Mouse (Mus musculus) limb, embryonic 10.5 days (tissue): Measurements from ENCODE around the gene Xpo5. TPM values are rescaled to one million over a fixed set of nuclear protein-coding genes. Genes with fewer than 3 reads are reported as not detected.

ENCODE experiments used
- DNase-seq: peaks from one replicate; pipeline ENCODE4 v3.0.0-alpha.2; 2017; ENCODE audit warnings: low spot score
- H3K27ac ChIP-seq: fragments of 300-500 bp; sonication (generic); 2 replicates; pipeline ENCODE4 v1.5.1; 2016; ENCODE audit warnings: mild to moderate bottlenecking
- H3K27me3 ChIP-seq: fragments of 300-500 bp; sonication (generic); 2 replicates; pipeline ENCODE4 v1.6.1; 2016; ENCODE audit warnings: low read depth, mild to moderate bottlenecking; ENCODE audit not compliant: poor library complexity, severe bottlenecking
- H3K36me3 ChIP-seq: fragments of 300-500 bp; sonication (generic); 2 replicates; pipeline ENCODE4 v1.6.1; 2016; ENCODE audit warnings: mild to moderate bottlenecking, moderate library complexity
- H3K4me1 ChIP-seq: fragments of 300-500 bp; sonication (generic); 2 replicates; pipeline ENCODE4 v1.6.1; 2016
- H3K4me3 ChIP-seq: fragments of 300-500 bp; sonication (generic); 2 replicates; pipeline ENCODE4 v1.5.1; 2016; ENCODE audit warnings: mild to moderate bottlenecking, moderate library complexity
- H3K9me3 ChIP-seq: fragments of 300-500 bp; sonication (generic); replicated peaks from 2 replicates; pipeline ENCODE4 v1.6.1; 2016; ENCODE audit warnings: mild to moderate bottlenecking
- WGBS: fragments of 180-500 bp; shearing (Covaris S2); methylation state at CpG from one replicate; pipeline ENCODE4 v1.1.7; 2016; 5-methylcytosine and 5-hydroxymethylcytosine counted together
- polyA plus RNA-seq: library from polyadenylated mRNA; unstranded; fragments of >200 nt; fragmentation: Nextera tagmentation; extraction: Ambion mirVana; gene quantifications from 2 replicates; pipeline ENCODE4 v1.2.1, GENCODE M21; 2016

Xpo5 gene
- 72.7 and 78.5 TPM in 2 replicates for polyA plus RNA-seq

DNA sequence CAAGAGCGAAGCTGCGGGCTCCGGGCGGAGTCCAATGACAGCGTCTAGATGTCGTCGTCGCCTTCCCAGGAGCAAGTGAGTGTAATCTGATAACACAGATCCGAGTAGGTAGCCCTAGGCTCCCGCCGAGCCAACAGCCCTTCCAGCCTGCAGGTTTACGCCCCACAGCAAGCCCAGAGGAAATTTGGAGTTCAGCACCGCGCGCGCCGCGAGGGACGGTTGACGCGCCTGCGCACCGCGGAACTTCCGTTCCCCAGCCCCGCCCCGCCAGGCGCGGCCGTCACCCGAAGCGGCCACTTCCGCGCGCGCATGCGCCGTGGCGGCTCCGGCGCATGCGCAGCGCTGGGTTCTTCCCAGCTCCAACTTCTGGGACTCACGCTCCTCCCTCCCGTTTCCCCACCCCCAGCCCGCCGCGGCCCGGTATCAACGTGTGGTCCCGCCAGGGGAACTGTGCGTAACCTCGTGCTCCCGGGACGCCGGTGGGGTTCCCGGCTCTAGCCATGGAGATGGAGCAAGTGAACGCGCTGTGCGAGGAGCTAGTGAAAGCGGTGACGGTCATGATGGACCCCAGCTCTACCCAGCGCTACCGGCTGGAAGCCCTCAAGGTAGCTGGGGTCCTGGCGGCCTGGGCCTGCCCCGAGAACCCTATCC is at the start of gene Xpo5, which contains the start of gene Polh:
TSS of gene Xpo5 (plus strand) at position 362 of the 651 bp plus-strand sequence.
TSS of gene Polh (minus strand) at position 225 of the 651 bp plus-strand sequence.
- H3K27me3 ChIP-seq = no peaks in the 10 kb centered on the region
- H3K36me3 ChIP-seq = peaks cover 63% of the 10 kb centered on the region
- DNase-seq = peak; percentile 96
- H3K4me3 ChIP-seq = peak within 1 kb of the TSS; percentile 95
- H3K27ac ChIP-seq = peak within 1 kb of the TSS; percentile 91
- WGBS = under 1% methylated on average over 66 of the region's 66 CpGs
- H3K4me1 ChIP-seq = peaks cover 20% of the 10 kb centered on the region
- H3K9me3 ChIP-seq = no peaks in the 10 kb centered on the region

DNA sequence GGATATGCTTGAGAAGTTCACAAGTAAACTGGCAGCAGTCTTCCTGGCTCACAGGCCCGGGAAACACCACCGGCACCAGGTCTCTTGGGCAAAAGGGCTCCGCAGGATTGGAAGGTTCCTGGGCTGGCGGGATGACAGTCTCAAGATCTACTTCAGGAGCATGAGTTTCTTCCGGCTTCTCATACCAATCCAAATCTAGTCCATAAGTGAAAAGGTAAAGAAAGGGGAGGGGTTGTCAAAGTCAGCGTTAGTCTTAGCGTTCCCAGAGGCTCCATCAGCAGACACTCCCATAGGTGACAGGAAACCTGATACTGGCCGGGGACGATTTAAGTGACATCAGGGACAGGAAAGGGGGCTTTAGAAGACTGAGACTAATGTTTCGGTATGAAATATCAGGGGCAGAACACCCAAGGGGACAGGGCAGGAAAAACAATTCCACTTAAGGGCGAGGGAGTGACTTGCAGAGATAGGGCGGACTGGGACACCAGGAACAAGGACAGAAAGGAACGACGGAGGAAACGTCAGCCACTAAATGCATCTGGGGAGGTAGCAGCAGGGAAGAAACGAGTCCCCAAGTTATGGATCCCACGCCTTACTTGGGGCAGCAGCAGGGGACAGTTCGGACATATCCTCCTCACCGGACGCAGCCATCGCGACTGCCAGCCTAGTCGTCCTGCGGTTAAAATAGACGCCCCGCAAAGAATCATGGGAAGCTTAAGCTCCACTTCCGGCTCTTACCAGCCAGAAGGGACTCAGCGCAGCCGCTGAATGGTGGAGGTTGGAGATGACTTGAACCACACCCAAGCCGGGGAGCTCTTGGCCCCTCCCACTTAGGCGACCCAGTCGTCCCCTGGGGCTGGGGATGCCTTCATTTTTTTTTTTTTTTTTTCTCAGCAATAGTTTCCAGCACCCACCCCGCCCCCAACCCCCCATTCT is 49.5 kb upstream of the Xpo5 start, which contains the start of gene Mad2l1bp:
TSS of gene Mad2l1bp (minus strand) at position 707 of the 936 bp plus-strand sequence.
- peak within 1 kb of the TSS; percentile 88 for H3K27ac ChIP-seq

DNA sequence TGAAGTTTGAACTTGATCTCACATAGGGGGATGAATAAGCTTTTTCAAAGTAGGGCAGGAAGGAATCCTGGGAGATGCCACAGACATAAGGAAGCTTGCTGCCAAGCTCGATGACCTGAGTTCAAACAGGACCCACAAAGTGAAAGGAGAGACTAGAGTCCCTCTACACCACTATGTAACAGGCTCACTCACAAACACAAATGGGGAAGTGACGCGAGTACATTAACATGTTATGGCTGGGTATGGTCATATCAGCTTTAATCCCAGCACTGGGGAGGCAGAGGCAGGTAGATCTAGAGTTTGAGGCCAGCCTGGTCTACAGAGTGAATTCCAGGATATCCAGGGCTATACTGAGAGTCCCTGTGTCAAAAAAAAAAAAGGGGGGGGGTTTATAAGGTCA is 48.2 kb upstream of the Xpo5 start:
- Histone ChIP-seq H3K4me1 (peaks cover 10% of the 10 kb centered on the region), H3K4me3 (no peak overlapping the region), H3K27ac (no peak overlapping the region), H3K27me3 (no peaks in the 10 kb centered on the region), H3K9me3 (no peaks in the 10 kb centered on the region), H3K36me3 (peaks cover 12% of the 10 kb centered on the region)
- no peak for DNase-seq
- 97% methylated on average over 3 of the region's 3 CpGs for WGBS

More for the DNA sequence above, 49.5 kb upstream of the Xpo5 start, which contains the start of gene Mad2l1bp:
- H3K9me3 ChIP-seq = no peaks in the 10 kb centered on the region
- 9% methylated on average over 33 of the region's 33 CpGs for WGBS
- peaks cover 24% of the 10 kb centered on the region for H3K36me3 ChIP-seq
- DNase-seq = peak; percentile 81
- peaks cover 10% of the 10 kb centered on the region for H3K4me1 ChIP-seq
- peak within 1 kb of the TSS; percentile 75 for H3K4me3 ChIP-seq
- H3K27me3 ChIP-seq = no peaks in the 10 kb centered on the region

DNA sequence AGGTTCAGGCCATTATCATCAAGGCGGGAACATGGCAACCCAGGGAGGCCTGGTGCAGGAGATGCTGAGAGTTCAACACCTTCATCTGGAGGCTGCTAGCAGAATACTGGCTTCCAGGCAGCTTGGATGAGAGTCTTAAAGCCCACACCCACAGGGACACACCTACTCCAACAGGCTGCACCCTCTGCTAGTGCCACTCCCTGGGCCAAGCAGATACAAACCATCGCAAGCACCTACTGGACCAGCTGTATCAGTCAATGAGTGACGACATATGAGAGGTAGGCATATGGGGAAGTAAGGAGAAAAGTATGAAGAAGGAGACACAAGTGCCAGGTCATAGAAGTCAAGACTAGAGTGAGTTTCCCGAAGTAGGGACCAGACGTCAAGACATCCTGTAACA is 45.9 kb upstream of the Xpo5 start:
- H3K9me3 ChIP-seq = no peaks in the 10 kb centered on the region
- no peak overlapping the region for H3K27ac ChIP-seq
- WGBS = 86% methylated on average over 5 of the region's 5 CpGs
- DNase-seq = no peak
- H3K36me3 ChIP-seq = peaks cover 2% of the 10 kb centered on the region
- no peak overlapping the region for H3K4me3 ChIP-seq
- H3K4me1 ChIP-seq = peaks cover 19% of the 10 kb centered on the region
- H3K27me3 ChIP-seq = no peaks in the 10 kb centered on the region

DNA sequence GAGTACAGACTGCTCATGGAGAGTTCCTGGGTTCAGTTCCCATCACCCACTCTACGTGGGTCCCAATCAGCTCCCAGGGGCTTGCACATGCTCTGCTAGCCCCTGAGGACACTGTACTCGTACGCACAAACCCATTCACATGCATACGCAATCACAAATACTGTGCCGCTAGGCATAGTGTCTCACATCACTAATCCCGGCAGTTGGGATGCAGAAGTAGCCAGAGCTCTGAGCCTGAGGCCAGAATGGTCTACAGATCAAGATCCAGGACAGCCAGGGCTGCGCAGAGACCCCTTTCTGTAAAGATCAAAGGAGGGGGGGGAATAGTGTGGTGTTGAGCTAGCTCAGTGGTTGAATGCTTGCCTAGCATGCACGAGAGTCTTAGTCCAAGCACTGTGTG is 45.5 kb upstream of the Xpo5 start:
- no peaks in the 10 kb centered on the region for H3K27me3 ChIP-seq
- H3K4me3 ChIP-seq = no peak overlapping the region
- no peaks in the 10 kb centered on the region for H3K36me3 ChIP-seq
- no peak for DNase-seq
- H3K9me3 ChIP-seq = no peaks in the 10 kb centered on the region
- H3K27ac ChIP-seq = no peak overlapping the region
- H3K4me1 ChIP-seq = peaks cover 23% of the 10 kb centered on the region
- 88% methylated on average over 8 of the region's 8 CpGs for WGBS

DNA sequence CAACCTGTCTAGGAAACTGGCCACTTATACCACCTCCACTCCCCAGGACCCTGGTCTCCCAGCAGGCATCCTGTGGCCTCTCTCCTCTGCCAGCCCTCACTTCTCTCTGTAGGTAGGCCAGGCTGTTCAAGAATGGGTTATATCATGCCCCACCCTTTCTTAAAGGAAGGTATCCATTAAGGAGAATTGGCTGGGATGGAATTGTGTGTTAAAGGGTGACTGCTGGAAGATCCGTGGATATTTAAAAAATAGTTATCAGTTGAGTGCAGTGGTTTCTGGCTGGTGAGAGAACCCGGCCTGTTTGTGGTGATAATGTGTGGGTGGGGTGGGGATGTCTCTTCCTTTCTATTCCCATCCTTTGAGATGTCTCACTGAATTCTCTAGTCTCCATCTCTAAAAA is 43.3 kb upstream of the Xpo5 start:
- Histone ChIP-seq H3K27me3 (no peaks in the 10 kb centered on the region), H3K36me3 (peaks cover 19% of the 10 kb centered on the region), H3K27ac (no peak overlapping the region; the same call in 1 of the 2 replicates), H3K4me3 (peak overlapping the region; percentile 90), H3K9me3 (no peaks in the 10 kb centered on the region), H3K4me1 (peaks cover 19% of the 10 kb centered on the region)
- no peak for DNase-seq
- WGBS = 65% methylated on average over 2 of the region's 2 CpGs

DNA sequence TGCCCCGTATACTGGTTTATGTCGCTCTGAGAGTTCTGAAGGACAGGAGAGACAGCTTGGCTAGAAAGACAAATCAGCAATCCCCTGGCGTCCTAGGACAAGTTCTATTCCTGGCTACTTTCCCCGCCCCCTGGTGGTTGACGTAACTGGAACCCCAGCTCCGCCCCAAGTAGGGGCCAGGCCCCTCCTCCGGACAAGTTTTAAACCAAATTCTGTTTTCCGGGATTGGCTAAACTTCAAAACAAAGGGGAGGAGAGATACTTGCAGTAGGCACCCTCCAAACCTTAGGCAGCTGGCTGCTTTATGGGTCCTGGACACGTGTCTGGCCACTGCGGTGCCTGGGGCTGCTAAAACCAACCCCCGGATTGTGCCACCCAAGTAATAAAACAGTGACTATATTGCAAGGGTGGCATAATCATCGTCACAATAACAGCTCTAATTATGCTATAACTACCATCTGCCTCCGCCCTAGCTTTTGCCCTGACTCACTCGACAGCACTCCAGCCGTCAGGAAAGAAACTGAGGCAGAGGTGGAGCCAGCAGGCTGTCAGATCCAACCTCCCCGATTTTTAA is 42.4 kb upstream of the Xpo5 start:
- peak; percentile 88 for DNase-seq
- Histone ChIP-seq H3K27ac (peak overlapping the region; percentile 92), H3K4me3 (peak overlapping the region; percentile 90), H3K36me3 (peaks cover 29% of the 10 kb centered on the region), H3K9me3 (no peaks in the 10 kb centered on the region), H3K27me3 (no peaks in the 10 kb centered on the region), H3K4me1 (peaks cover 19% of the 10 kb centered on the region)
- WGBS = under 1% methylated on average over 16 of the region's 16 CpGs

DNA sequence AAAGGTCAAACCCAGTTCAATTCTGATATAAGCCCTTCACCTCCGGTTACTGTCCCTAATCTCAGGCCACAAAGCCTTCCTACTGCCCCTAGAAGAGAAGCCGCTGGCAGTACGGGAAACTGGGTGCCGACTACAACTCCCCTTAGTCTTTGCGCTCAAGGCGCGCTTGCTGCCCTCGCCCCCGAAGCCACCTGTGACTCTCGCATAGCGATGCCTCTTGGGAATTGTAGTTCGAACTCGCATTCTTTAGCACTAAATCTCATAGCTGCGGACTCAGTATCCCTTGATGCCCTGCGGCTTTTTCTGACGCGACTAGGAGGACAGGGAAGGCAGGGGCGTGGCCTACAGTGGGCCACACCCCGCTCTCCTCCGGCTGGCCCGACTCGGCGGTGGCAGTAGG is 41.9 kb upstream of the Xpo5 start, which contains the start of gene Gtpbp2:
TSS of gene Gtpbp2 (plus strand) at position 347 of the 400 bp plus-strand sequence.
- H3K4me3 ChIP-seq = peak within 1 kb of the TSS; percentile 90
- WGBS = 0% methylated on average over 23 of the region's 23 CpGs
- peak within 1 kb of the TSS; percentile 92 for H3K27ac ChIP-seq
- H3K4me1 ChIP-seq = peaks cover 19% of the 10 kb centered on the region
- no peaks in the 10 kb centered on the region for H3K9me3 ChIP-seq
- no peaks in the 10 kb centered on the region for H3K27me3 ChIP-seq
- DNase-seq = peak; percentile 94
- peaks cover 34% of the 10 kb centered on the region for H3K36me3 ChIP-seq

DNA sequence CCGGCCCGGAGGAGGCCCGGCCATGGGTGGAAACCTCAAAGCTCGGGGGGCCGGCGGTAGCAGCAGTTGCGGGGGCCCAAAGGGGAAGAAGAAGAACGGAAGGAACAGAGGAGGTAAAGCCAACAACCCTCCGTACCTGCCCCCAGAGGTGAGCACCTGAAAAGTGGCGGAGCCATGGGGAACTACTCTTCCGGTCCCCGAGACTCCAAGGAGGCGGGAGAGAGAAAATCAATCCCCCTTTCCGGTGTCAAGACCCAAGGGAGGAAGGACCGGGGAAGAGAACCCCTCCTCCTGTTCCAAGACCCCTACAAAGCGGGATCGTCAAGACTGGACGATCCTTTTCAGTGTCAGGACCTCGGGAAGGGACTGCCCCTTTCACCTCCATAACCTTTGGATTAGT is 41.4 kb upstream of the Xpo5 start:
- DNase-seq = no peak
- WGBS = 2% methylated on average over 19 of the region's 19 CpGs

DNA sequence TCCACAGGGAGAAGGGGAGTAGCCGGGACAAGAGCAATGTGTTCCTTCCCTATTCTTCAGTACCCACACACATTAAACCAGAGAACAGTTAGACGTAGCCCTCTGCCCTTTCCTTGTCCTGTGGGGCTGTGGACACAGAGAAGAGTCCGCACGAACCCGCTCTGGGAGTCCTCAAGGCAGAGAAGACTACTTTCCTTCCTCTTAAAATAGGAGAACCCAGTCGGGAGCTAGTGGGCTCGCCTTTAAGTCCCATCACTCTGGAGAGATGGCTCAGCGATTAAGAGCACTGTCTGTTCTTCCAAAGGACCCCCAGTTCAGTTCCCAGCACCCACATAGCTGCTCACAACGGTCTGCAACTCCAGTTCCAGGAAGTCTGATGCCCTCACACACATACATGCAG is 40.9 kb upstream of the Xpo5 start:
- peaks cover 44% of the 10 kb centered on the region for H3K36me3 ChIP-seq
- no peaks in the 10 kb centered on the region for H3K9me3 ChIP-seq
- no peak for DNase-seq
- WGBS = 51% methylated on average over 9 of the region's 9 CpGs
- H3K4me3 ChIP-seq = peak overlapping the region; percentile 90
- no peaks in the 10 kb centered on the region for H3K27me3 ChIP-seq
- peaks cover 19% of the 10 kb centered on the region for H3K4me1 ChIP-seq
- peak overlapping the region; percentile 92 for H3K27ac ChIP-seq

More for the DNA sequence above, 41.4 kb upstream of the Xpo5 start:
- Histone ChIP-seq H3K4me3 (peak overlapping the region; percentile 90), H3K27ac (peak overlapping the region; percentile 92), H3K36me3 (peaks cover 39% of the 10 kb centered on the region), H3K4me1 (peaks cover 19% of the 10 kb centered on the region), H3K9me3 (no peaks in the 10 kb centered on the region), H3K27me3 (no peaks in the 10 kb centered on the region)

DNA sequence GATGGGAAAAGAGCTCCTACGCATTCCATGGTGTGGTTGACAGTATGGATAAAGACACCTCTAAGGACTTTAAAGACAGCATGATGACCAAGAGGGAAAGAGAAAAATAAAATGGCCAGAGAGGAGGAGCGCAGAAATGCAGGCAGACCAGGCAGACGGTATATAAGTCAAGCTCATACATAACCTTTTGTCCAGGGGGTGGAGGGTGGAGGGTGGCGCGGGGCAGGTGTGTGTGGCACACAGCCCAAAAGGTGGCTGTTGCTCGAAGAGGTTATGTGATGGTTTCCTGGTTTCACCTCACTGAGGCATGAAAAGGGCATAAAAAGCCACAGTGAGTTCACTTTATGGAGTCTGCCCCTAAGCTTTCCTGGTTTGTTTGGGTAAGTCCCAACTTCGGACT is 40.0 kb upstream of the Xpo5 start:
- peaks cover 19% of the 10 kb centered on the region for H3K4me1 ChIP-seq
- H3K9me3 ChIP-seq = no peaks in the 10 kb centered on the region
- no peaks in the 10 kb centered on the region for H3K27me3 ChIP-seq
- no peak overlapping the region for H3K4me3 ChIP-seq
- peaks cover 52% of the 10 kb centered on the region for H3K36me3 ChIP-seq
- 93% methylated on average over 7 of the region's 7 CpGs for WGBS
- no peak for DNase-seq
- no peak overlapping the region for H3K27ac ChIP-seq

DNA sequence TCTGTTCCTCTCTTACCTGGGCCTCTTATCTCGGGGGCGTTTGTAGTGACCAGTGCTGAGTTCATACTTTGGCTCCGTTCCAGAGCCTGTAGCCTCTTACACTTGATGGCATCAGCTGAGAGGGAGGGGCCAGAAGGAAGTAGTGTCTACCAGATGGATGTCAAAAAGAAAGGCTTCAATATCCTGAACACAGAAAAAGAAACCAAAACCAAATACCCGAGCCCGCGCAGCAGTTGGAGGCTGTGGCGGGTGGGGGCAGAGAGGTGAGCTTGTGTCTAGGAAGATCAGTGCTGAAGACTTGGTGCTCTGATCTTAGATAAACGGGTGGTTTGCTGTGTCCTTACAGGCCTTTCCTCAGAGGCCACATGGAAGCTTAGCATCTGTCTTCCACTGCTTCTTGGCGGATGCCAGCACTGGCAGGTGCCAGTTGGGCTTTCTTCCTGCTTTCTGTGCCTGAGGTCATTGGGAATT is 39.6 kb upstream of the Xpo5 start:
- H3K9me3 ChIP-seq = no peaks in the 10 kb centered on the region
- H3K27me3 ChIP-seq = no peaks in the 10 kb centered on the region
- H3K27ac ChIP-seq = no peak overlapping the region
- 92% methylated on average over 9 of the region's 9 CpGs for WGBS
- peaks cover 57% of the 10 kb centered on the region for H3K36me3 ChIP-seq
- peaks cover 19% of the 10 kb centered on the region for H3K4me1 ChIP-seq
- no peak overlapping the region for H3K4me3 ChIP-seq
- no peak for DNase-seq
